Mouse (Mus musculus) cortical plate, adult 2 months (tissue): ENCODE measurements at regions not wholly inside any gene's neighbourhood (a gene's known extent, or its start where the extent isn't known, plus 50 kb on each side); places are given as distances from the start of the nearest gene placed in this dataset.

Source experiments
- CTCF ChIP-seq: fragments of 200-500 bp; IDR thresholded peaks from 2 replicates; pipeline ENCODE4 v1.5.1; 2011; ENCODE audit warnings: mild to moderate bottlenecking, control low read depth, low read length; ENCODE audit not compliant: insufficient read depth; ENCODE audit errors: extremely low read depth
- POLR2A ChIP-seq: fragments of 200-500 bp; IDR thresholded peaks from 2 replicates; pipeline ENCODE4 v1.6.1; 2011; ENCODE audit warnings: mild to moderate bottlenecking, low read length, control low read depth; ENCODE audit not compliant: insufficient read depth; ENCODE audit errors: extremely low read depth

GRCm38 (mm10) chr12:9847465-9848205 lies 277.7 kb downstream of the Osr1 start:
- TF ChIP-seq POLR2A (no peak), CTCF (no peak)
